ENCODE assay signal across 20 mouse cellular contexts in the genomic region with DNA sequence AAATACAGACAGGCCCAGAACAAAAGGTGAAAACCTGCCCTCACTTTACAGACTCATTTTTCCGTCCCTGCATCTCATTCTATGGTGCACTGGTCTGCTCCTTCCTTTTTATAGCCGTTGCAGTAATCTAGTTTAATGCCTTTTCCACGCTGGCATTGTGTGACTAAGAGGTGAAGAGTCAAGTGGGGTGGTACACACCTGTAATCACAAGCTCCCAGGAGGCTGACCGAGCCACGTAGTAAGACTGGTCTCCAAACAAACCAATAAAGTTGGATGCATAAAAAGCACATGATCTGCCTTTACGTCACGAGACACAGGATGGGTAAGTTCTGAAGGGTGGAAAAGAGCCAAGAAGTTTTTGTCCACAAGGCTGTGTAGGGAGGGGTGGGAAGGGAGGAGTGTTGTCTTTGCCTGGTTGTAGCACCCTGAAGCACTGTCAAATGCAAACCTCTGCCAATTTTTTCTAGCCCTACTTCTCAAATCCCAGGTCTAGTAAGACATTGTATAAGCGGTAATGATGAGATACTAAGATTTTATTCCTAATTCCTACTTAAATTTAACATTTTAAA. TPM values are rescaled to one million over a fixed set of nuclear protein-coding genes. Genes with fewer than 3 reads are reported as not detected.
DNase-seq lines count a peak whose midpoint lies in the region; ATAC-seq and TF ChIP-seq lines count a peak whose summit lies in the region.
"Had no signal": no experiment of that assay in that cellular context is flagged by ENCODE, and none has a peak within 500 bp of the region (broad histone marks: within the 10 kb centered on the region; RNA-seq: fewer than 3 reads in every experiment).

No protein-coding gene starts in this region.

- DNase-seq in limb, embryonic 14.5 days (ENCODE audit: low spot score), result no peak
- DNase-seq in limb, embryonic 10.5 days (ENCODE audit: low spot score), result no peak
- peak; percentile 24 for DNase-seq in 3134 (ENCODE audit: extremely low read depth, insufficient read length, low spot score)
- peak; percentile 7 for DNase-seq in brain, embryonic 14.5 days (ENCODE audit: low read depth)
- no peak for DNase-seq in ovary, postnatal 36 days (ENCODE audit: low spot score)
- DNase-seq: cerebellum, adult 9-11 months; gastrocnemius, postnatal 10 days; heart, adult 2 months; liver, embryonic 13.5 days had no signal

- no peak overlapping the region for H3K9ac ChIP-seq in limb, embryonic 14.5 days (ENCODE audit: low read depth, low read length, severe bottlenecking)
- H3K9ac ChIP-seq in intestine, postnatal 0 days (ENCODE audit: low read depth, low read length), result no peak overlapping the region
- H3K9ac ChIP-seq in hindbrain, embryonic 13.5 days, result no peak overlapping the region
- H3K9ac ChIP-seq: embryonic facial prominence, embryonic 12.5 days; heart, embryonic 15.5 days; liver, embryonic 13.5 days had no signal

- no peaks in the 10 kb centered on the region for H3K27me3 ChIP-seq in limb, embryonic 14.5 days (ENCODE audit: control insufficient read depth, insufficient read depth, low read length)
- H3K27me3 ChIP-seq in limb, embryonic 10.5 days (ENCODE audit: low read depth, poor library complexity, severe bottlenecking), result no peaks in the 10 kb centered on the region
- H3K27me3 ChIP-seq in intestine, postnatal 0 days (replicated peaks; ENCODE audit: control insufficient read depth, insufficient read depth, low read length), result no peaks in the 10 kb centered on the region
- H3K27me3 ChIP-seq in hindbrain, embryonic 13.5 days, result no peaks in the 10 kb centered on the region
- H3K27me3 ChIP-seq: embryonic facial prominence, embryonic 12.5 days; heart, embryonic 15.5 days; liver, embryonic 13.5 days had no signal

- TF ChIP-seq POLR2A in limb, embryonic 14.5 days (IDR thresholded peaks at IDR 0.05; ENCODE audit: borderline replicate concordance, extremely low read depth, insufficient read depth, insufficient read length), result no peak
- no peak for TF ChIP-seq POLR2A in brain, embryonic 14.5 days (IDR thresholded peaks at IDR 0.05; ENCODE audit: borderline replicate concordance, extremely low read depth, insufficient read depth, insufficient read length, poor library complexity, severe bottlenecking)

- TF ChIP-seq CTCF in brain, embryonic 14.5 days (IDR thresholded peaks at IDR 0.05; ENCODE audit: borderline replicate concordance, extremely low read depth, insufficient read depth, insufficient read length), result no peak
- no peak for TF ChIP-seq CTCF in intestine, postnatal 0 days (IDR thresholded peaks at IDR 0.05; ENCODE audit: low read depth)

- peaks cover 8% of the 10 kb centered on the region for H3K4me1 ChIP-seq in limb, embryonic 14.5 days (ENCODE audit: control insufficient read depth, insufficient read depth, low read length)
- peaks cover 14% of the 10 kb centered on the region; the same call in 1 of the 2 replicates for H3K4me1 ChIP-seq in limb, embryonic 10.5 days
- H3K4me1 ChIP-seq in intestine, postnatal 0 days (replicated peaks; ENCODE audit: control insufficient read depth, insufficient read depth, low read length), result no peaks in the 10 kb centered on the region
- no peaks in the 10 kb centered on the region for H3K4me1 ChIP-seq in hindbrain, embryonic 13.5 days (replicated peaks)
- H3K4me1 ChIP-seq: liver, embryonic 13.5 days had no signal

- H3K9me3 ChIP-seq in limb, embryonic 14.5 days (ENCODE audit: control insufficient read depth, low read length), result no peaks in the 10 kb centered on the region
- no peaks in the 10 kb centered on the region for H3K9me3 ChIP-seq in limb, embryonic 10.5 days (replicated peaks)
- no peaks in the 10 kb centered on the region for H3K9me3 ChIP-seq in intestine, postnatal 0 days (ENCODE audit: control insufficient read depth)
- no peaks in the 10 kb centered on the region for H3K9me3 ChIP-seq in hindbrain, embryonic 13.5 days
- H3K9me3 ChIP-seq: embryonic facial prominence, embryonic 12.5 days; forebrain, embryonic 10.5 days; G1E; heart, embryonic 15.5 days; liver, embryonic 13.5 days had no signal

- H3K4me2 ChIP-seq in limb, embryonic 14.5 days (replicated peaks; ENCODE audit: low read depth, low read length, severe bottlenecking), result no peak overlapping the region
- H3K4me2 ChIP-seq in intestine, postnatal 0 days (replicated peaks; ENCODE audit: low read depth), result no peak overlapping the region
- no peak overlapping the region for H3K4me2 ChIP-seq in hindbrain, embryonic 13.5 days
- H3K4me2 ChIP-seq: embryonic facial prominence, embryonic 12.5 days; heart, embryonic 15.5 days; liver, embryonic 13.5 days had no signal

- H3K4me3 ChIP-seq in limb, embryonic 14.5 days (replicated peaks; ENCODE audit: low read length), result no peak overlapping the region
- no peak overlapping the region for H3K4me3 ChIP-seq in limb, embryonic 10.5 days
- no peak overlapping the region for H3K4me3 ChIP-seq in intestine, postnatal 0 days (ENCODE audit: low read depth, low read length)
- no peak overlapping the region for H3K4me3 ChIP-seq in hindbrain, embryonic 13.5 days
- H3K4me3 ChIP-seq: embryonic facial prominence, embryonic 12.5 days; forebrain, embryonic 10.5 days; heart, adult 2 months; heart, embryonic 15.5 days; left cerebral cortex, adult 2 months; liver, embryonic 13.5 days; megakaryocyte, embryonic 14.5 days had no signal

- H3K27ac ChIP-seq in limb, embryonic 14.5 days (replicated peaks; ENCODE audit: low read depth, low read length), result 0 out of 2 replicates have a peak overlapping the region, but pooled peaks have one; percentile 14
- no peak overlapping the region for H3K27ac ChIP-seq in limb, embryonic 10.5 days
- H3K27ac ChIP-seq in intestine, postnatal 0 days (ENCODE audit: low read depth, low read length), result peak overlapping the region; percentile 68; the same call in 1 of the 2 replicates
- no peak overlapping the region for H3K27ac ChIP-seq in hindbrain, embryonic 13.5 days
- H3K27ac ChIP-seq: embryonic facial prominence, embryonic 12.5 days; forebrain, embryonic 10.5 days; heart, adult 2 months; heart, embryonic 15.5 days; left cerebral cortex, adult 2 months; liver, embryonic 13.5 days had no signal

- 26% methylated on average over 8 of the region's 8 CpGs for WGBS in limb, embryonic 14.5 days
- WGBS in limb, embryonic 10.5 days, result 68% methylated on average over 8 of the region's 8 CpGs
- WGBS in intestine, postnatal 0 days, result 27% methylated on average over 8 of the region's 8 CpGs
- 69% methylated on average over 8 of the region's 8 CpGs for WGBS in hindbrain, embryonic 13.5 days

- ATAC-seq in limb, embryonic 14.5 days (ENCODE audit: low FRiP score, low read depth), result no peak
- peak; percentile 96 for ATAC-seq in intestine, postnatal 0 days
- no peak for ATAC-seq in hindbrain, embryonic 13.5 days (ENCODE audit: low FRiP score)
- ATAC-seq: CD4-positive, CD25-positive, alpha-beta regulatory T cell, adult 4 months; inflammation-experienced regulatory T-cells, adult 6 months; midbrain, embryonic 16.5 days had no signal

- no peaks in the 10 kb centered on the region for H3K36me3 ChIP-seq in limb, embryonic 14.5 days (ENCODE audit: control insufficient read depth, insufficient read depth, low read length)
- no peaks in the 10 kb centered on the region for H3K36me3 ChIP-seq in limb, embryonic 10.5 days
- H3K36me3 ChIP-seq in intestine, postnatal 0 days (ENCODE audit: control insufficient read depth, insufficient read depth), result no peaks in the 10 kb centered on the region
- no peaks in the 10 kb centered on the region for H3K36me3 ChIP-seq in hindbrain, embryonic 13.5 days
- H3K36me3 ChIP-seq: embryonic facial prominence, embryonic 12.5 days; forebrain, embryonic 10.5 days; G1E; heart, embryonic 15.5 days; liver, embryonic 13.5 days had no signal

RNA-seq across cellular contexts. Expression of gene Acsl3, which starts 10.2 kb away (rescaled TPM):
- polyA plus RNA-seq in limb, embryonic 14.5 days (2012; rRNA removed), result 35.0 and 39.7 TPM in 2 replicates
- 58.5 and 64.8 TPM in 2 replicates for polyA plus RNA-seq in limb, embryonic 14.5 days (2014; fragmentation: Nextera tagmentation; extraction: Ambion mirVana)
- polyA plus RNA-seq in limb, embryonic 10.5 days (2016; fragmentation: Nextera tagmentation; extraction: Ambion mirVana), result 62.2 and 82.4 TPM in 2 replicates
- 38.0 and 45.8 TPM in 2 replicates for polyA plus RNA-seq in brain, embryonic 14.5 days (2012; rRNA removed)
- polyA plus RNA-seq in intestine, postnatal 0 days (2015; fragmentation: Nextera tagmentation; extraction: Ambion mirVana), result 75.2 and 76.0 TPM in 2 replicates
- 73.3 and 78.5 TPM in 2 replicates for polyA plus RNA-seq in hindbrain, embryonic 13.5 days (2015; fragmentation: Nextera tagmentation; extraction: Ambion mirVana)

RNA-seq across cellular contexts. Expression of gene Utp14b, which starts 10.4 kb away (rescaled TPM):
- polyA plus RNA-seq in limb, embryonic 14.5 days (2012; rRNA removed), result 3.8 and 4.5 TPM in 2 replicates
- polyA plus RNA-seq in limb, embryonic 14.5 days (2014; fragmentation: Nextera tagmentation; extraction: Ambion mirVana), result 3.9 and 4.6 TPM in 2 replicates
- 4.1 and 4.8 TPM in 2 replicates for polyA plus RNA-seq in limb, embryonic 10.5 days (2016; fragmentation: Nextera tagmentation; extraction: Ambion mirVana)
- 3.5 and 6.0 TPM in 2 replicates for polyA plus RNA-seq in brain, embryonic 14.5 days (2012; rRNA removed)
- polyA plus RNA-seq in intestine, postnatal 0 days (2015; fragmentation: Nextera tagmentation; extraction: Ambion mirVana), result 5.1 and 5.5 TPM in 2 replicates
- 2.6 and 2.9 TPM in 2 replicates for polyA plus RNA-seq in hindbrain, embryonic 13.5 days (2015; fragmentation: Nextera tagmentation; extraction: Ambion mirVana)

Comparison
In these comparisons a context has a peak if more than half of its experiments do, and no peak if none do; other contexts are left out.
1. H3K27ac ChIP-seq: peak in limb, embryonic 14.5 days (single experiment) and intestine, postnatal 0 days (single experiment); none in limb, embryonic 10.5 days (single experiment) and hindbrain, embryonic 13.5 days (single experiment).
2. DNase-seq: peak in 3134 (single experiment) and brain, embryonic 14.5 days (single experiment); none in limb, embryonic 14.5 days (single experiment), limb, embryonic 10.5 days (single experiment) and ovary, postnatal 36 days (single experiment).